Mouse (Mus musculus): ENCODE measurements around the gene Aifm3. TPM values are rescaled to one million over a fixed set of nuclear protein-coding genes. Genes with fewer than 3 reads are reported as not detected.
"Not testable (repeated sequence)": the region's sequence is repeated elsewhere in the genome, so short reads cannot be mapped to it uniquely, and the experiment has no call there.

The Aifm3 gene
- total and polyA plus RNA-seq, 2 experiments from 2014 or later: 0.15 to 0.41 TPM

DNA sequence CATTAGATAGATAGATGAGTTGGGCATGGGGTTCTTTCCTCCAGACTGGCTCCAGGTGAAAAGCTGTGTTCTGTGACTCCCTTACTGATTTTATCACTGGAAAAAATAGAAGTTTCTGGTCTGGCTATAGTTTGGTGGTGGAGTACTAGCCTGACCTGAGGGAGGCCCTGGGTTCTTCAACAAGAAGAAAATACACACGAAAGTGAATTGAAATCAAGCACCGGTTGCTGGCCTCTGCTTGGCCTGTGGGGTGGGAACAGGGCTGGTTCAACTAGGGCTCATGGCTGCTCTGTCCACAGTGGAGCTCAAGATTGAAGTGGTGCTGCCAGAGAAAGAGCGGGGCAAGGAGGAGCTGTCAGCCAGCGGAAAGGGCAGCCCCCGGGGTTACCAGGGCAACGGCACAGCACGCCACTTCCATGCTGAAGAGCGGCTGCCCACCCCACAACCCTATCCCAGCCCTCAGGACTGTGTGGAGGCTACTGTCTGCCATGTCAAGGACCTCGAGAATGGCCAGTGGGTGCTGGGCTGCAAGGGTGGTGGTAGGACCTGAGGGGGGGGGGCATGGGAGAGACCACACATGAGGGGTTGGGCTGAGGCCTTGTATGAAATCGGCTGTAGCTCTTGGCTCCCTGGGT is 10.0 kb downstream of the Aifm3 start:
- no peak overlapping the region for H3K4me3 ChIP-seq (ENCODE audit: low read depth, low read length)
- TF ChIP-seq CTCF (IDR thresholded peaks at IDR 0.05; ENCODE audit: low read depth): no peak
- no peak for TF ChIP-seq EP300 (IDR thresholded peaks at IDR 0.05; ENCODE audit: low read depth)
- H3K4me1 ChIP-seq (ENCODE audit: control insufficient read depth, insufficient read depth): peaks cover 6% of the 10 kb centered on the region; the same call in 1 of the 2 replicates
- H3K27me3 ChIP-seq (ENCODE audit: control insufficient read depth, insufficient read depth, low read length): no peaks in the 10 kb centered on the region
- H3K36me3 ChIP-seq (replicated peaks; ENCODE audit: control insufficient read depth, insufficient read depth, low read length): no peaks in the 10 kb centered on the region
- DNase-seq (ENCODE audit: low spot score) (no peak), ATAC-seq (ENCODE audit: insufficient read depth, low read depth) (no peak)
- no peaks in the 10 kb centered on the region for H3K9me3 ChIP-seq (replicated peaks; ENCODE audit: control insufficient read depth, low read length)
- WGBS: 42% methylated on average over 10 of the region's 10 CpGs
- H3K4me2 ChIP-seq (ENCODE audit: low read depth, low read length): no peak overlapping the region
- H3K27ac ChIP-seq (ENCODE audit: low read depth): no peak overlapping the region
- no peak overlapping the region for H3K9ac ChIP-seq (replicated peaks; ENCODE audit: low read depth, low read length)

- Histone ChIP-seq H3K4me3 (ENCODE audit: low read depth, low read length) (no peak overlapping the region), H3K4me2 (ENCODE audit: low read depth, low read length) (no peak overlapping the region), H3K9me3 (replicated peaks; ENCODE audit: control insufficient read depth, low read length) (no peaks in the 10 kb centered on the region), H3K27ac (ENCODE audit: low read depth) (no peak overlapping the region), H3K4me1 (ENCODE audit: control insufficient read depth, insufficient read depth) (no peaks in the 10 kb centered on the region), H3K27me3 (ENCODE audit: control insufficient read depth, insufficient read depth, low read length) (no peaks in the 10 kb centered on the region), H3K36me3 (replicated peaks; ENCODE audit: control insufficient read depth, insufficient read depth, low read length) (no peaks in the 10 kb centered on the region), H3K9ac (replicated peaks; ENCODE audit: low read depth, low read length) (no peak overlapping the region)
- 51% methylated on average over 4 of the region's 4 CpGs for WGBS
- TF ChIP-seq CTCF (IDR thresholded peaks at IDR 0.05; ENCODE audit: low read depth) (no peak), EP300 (IDR thresholded peaks at IDR 0.05; ENCODE audit: low read depth) (no peak)
- no peak for ATAC-seq (ENCODE audit: insufficient read depth, low read depth)
- DNase-seq (ENCODE audit: low spot score): no peak
Observed at GRCm38 (mm10) chr16:17502681-17503080, 13.3 kb downstream of the Aifm3 start.

GRCm38 (mm10) chr16:17507018-17507552 is 17.7 kb downstream of the Aifm3 start:
- Histone ChIP-seq H3K27me3 (ENCODE audit: control insufficient read depth, insufficient read depth, low read length) (no peaks in the 10 kb centered on the region), H3K36me3 (replicated peaks; ENCODE audit: control insufficient read depth, insufficient read depth, low read length) (peaks cover 3% of the 10 kb centered on the region; the same call in 1 of the 2 replicates), H3K9me3 (replicated peaks; ENCODE audit: control insufficient read depth, low read length) (no peaks in the 10 kb centered on the region), H3K4me2 (ENCODE audit: low read depth, low read length) (no peak overlapping the region), H3K9ac (replicated peaks; ENCODE audit: low read depth, low read length) (no peak overlapping the region), H3K4me1 (ENCODE audit: control insufficient read depth, insufficient read depth) (peaks cover 10% of the 10 kb centered on the region), H3K4me3 (ENCODE audit: low read depth, low read length) (no peak overlapping the region), H3K27ac (ENCODE audit: low read depth) (no peak overlapping the region)
- no peak for ATAC-seq (ENCODE audit: insufficient read depth, low read depth)
- WGBS: 78% methylated on average over 5 of the region's 5 CpGs
- TF ChIP-seq EP300 (IDR thresholded peaks at IDR 0.05; ENCODE audit: low read depth): no peak
- TF ChIP-seq CTCF (IDR thresholded peaks at IDR 0.05; ENCODE audit: low read depth): no peak
- DNase-seq (ENCODE audit: low spot score): no peak

- peak overlapping the region; percentile 96 for H3K27ac ChIP-seq (ENCODE audit: low read depth)
- H3K9ac ChIP-seq (replicated peaks; ENCODE audit: low read depth, low read length): peak overlapping the region; percentile 80
- not testable (repeated sequence) for DNase-seq (ENCODE audit: low spot score); H3K9me3 ChIP-seq (replicated peaks; ENCODE audit: control insufficient read depth, low read length); H3K27me3 ChIP-seq (ENCODE audit: control insufficient read depth, insufficient read depth, low read length)
- 25% methylated on average over 3 of the region's 3 CpGs for WGBS
- H3K36me3 ChIP-seq (replicated peaks; ENCODE audit: control insufficient read depth, insufficient read depth, low read length): peaks cover 13% of the 10 kb centered on the region
- peak overlapping the region; percentile 72 for H3K4me2 ChIP-seq (ENCODE audit: low read depth, low read length)
- H3K4me1 ChIP-seq (ENCODE audit: control insufficient read depth, insufficient read depth): peaks cover 10% of the 10 kb centered on the region
- peak overlapping the region; percentile 80 for H3K4me3 ChIP-seq (ENCODE audit: low read depth, low read length)
- 0 out of 2 replicates have a peak, but pooled peaks have one; percentile 8 for ATAC-seq (ENCODE audit: insufficient read depth, low read depth)
Observed at GRCm38 (mm10) chr16:17508031-17508430, 18.6 kb downstream of the Aifm3 start.

- Histone ChIP-seq H3K4me1 (ENCODE audit: control insufficient read depth, insufficient read depth) (peaks cover 10% of the 10 kb centered on the region), H3K4me3 (ENCODE audit: low read depth, low read length) (peak within 1 kb of the TSS; percentile 80), H3K27me3 (ENCODE audit: control insufficient read depth, insufficient read depth, low read length) (no peaks in the 10 kb centered on the region), H3K27ac (ENCODE audit: low read depth) (peak within 1 kb of the TSS; percentile 96), H3K36me3 (replicated peaks; ENCODE audit: control insufficient read depth, insufficient read depth, low read length) (peaks cover 19% of the 10 kb centered on the region), H3K9ac (replicated peaks; ENCODE audit: low read depth, low read length) (peak within 1 kb of the TSS; percentile 80), H3K9me3 (replicated peaks; ENCODE audit: control insufficient read depth, low read length) (no peaks in the 10 kb centered on the region), H3K4me2 (ENCODE audit: low read depth, low read length) (peak within 1 kb of the TSS; percentile 72)
- no peak for TF ChIP-seq EP300 (IDR thresholded peaks at IDR 0.05; ENCODE audit: low read depth)
- no peak for TF ChIP-seq CTCF (IDR thresholded peaks at IDR 0.05; ENCODE audit: low read depth)
- under 1% methylated on average over 50 of the region's 50 CpGs for WGBS
- DNase-seq (ENCODE audit: low spot score) (peak; percentile 92), ATAC-seq (ENCODE audit: insufficient read depth, low read depth) (peak; percentile 95)
Observed at GRCm38 (mm10) chr16:17508546-17509239, 19.3 kb downstream of the Aifm3 start, which contains the start of gene Lztr1. Gene Lztr1, plus strand, starts transcription at chr16:17508688.
